Mouse (Mus musculus): ENCODE measurements around the gene Ccser1. TPM values are rescaled to one million over a fixed set of nuclear protein-coding genes. Genes with fewer than 3 reads are reported as not detected.

The Ccser1 gene
- polyA plus RNA-seq, 1 experiment from 2014 or later: 6.2 TPM

DNA sequence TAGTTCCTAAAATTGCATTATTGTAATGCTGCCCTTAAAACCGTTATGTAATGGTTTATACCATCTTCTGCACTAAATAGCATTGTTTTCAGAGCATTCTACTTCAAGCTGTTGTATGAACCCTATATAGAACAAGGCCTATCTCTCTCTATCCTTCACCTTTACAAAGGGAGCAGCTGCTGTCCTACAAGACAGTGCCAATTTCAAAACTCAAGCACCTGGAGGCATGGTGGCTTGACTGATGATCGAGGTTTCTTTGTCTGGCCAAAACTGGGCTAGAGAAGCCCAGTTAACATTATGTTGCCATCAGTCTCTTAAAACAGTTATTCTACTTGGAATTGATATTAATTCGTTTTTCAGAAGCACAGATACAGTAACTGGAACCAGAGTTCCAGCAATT lies 1160.2 kb downstream of the Ccser1 start:
- no peak for DNase-seq (ENCODE audit: low spot score)
- WGBS: 71% methylated on average over 3 of the region's 3 CpGs
- H3K27me3 ChIP-seq (ENCODE audit: insufficient read depth, poor library complexity, severe bottlenecking): no peaks in the 10 kb centered on the region
- no peak overlapping the region for H3K27ac ChIP-seq
- no peak overlapping the region for H3K4me3 ChIP-seq
- no peaks in the 10 kb centered on the region for H3K36me3 ChIP-seq
- H3K4me1 ChIP-seq (replicated peaks): no peaks in the 10 kb centered on the region
- no peaks in the 10 kb centered on the region for H3K9me3 ChIP-seq

DNA sequence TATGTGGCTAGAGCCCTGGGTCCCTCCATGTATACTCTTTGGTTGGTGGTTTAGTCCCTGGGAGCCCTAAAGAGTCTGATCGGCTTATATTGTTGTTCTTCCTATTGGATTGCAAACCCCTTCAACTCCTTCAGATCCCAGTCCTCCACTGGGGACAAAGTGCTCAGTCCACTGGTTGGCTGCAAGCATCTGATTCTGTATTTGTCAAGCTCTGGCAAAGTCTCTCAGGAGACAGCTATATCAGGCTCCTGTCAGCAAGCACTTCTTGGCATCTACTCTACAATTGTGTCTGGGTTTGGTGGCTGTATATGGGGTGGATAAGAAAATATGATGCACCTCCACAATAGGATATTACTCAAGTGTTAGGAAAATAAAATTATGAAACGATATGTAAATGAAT lies 1187.7 kb downstream of the Ccser1 start:
- no peak overlapping the region for H3K4me3 ChIP-seq
- DNase-seq (ENCODE audit: low spot score): no peak
- 93% methylated on average over 2 of the region's 2 CpGs for WGBS
- H3K27me3 ChIP-seq (ENCODE audit: insufficient read depth, poor library complexity, severe bottlenecking): no peaks in the 10 kb centered on the region
- no peaks in the 10 kb centered on the region for H3K36me3 ChIP-seq
- H3K27ac ChIP-seq: no peak overlapping the region
- H3K4me1 ChIP-seq (replicated peaks): no peaks in the 10 kb centered on the region
- no peaks in the 10 kb centered on the region for H3K9me3 ChIP-seq

All from hindbrain, embryonic 10.5 days (tissue).